Mouse (Mus musculus) forebrain, embryonic 12.5 days (tissue): ENCODE measurements around the gene Irf2bp2. TPM values are rescaled to one million over a fixed set of nuclear protein-coding genes. Genes with fewer than 3 reads are reported as not detected.

Experiments used
- ATAC-seq: fragments of 200-750 bp; cut with Nextera tagmentation; 2 replicates; pipeline ENCODE4 v1.8.0; 2017; ENCODE audit warnings: moderate TSS enrichment; ENCODE audit not compliant: low FRiP score
- H3K27ac ChIP-seq: fragments of 300-500 bp; sonication (generic); 2 replicates; pipeline ENCODE4 v1.5.1; 2016; ENCODE audit warnings: mild to moderate bottlenecking
- H3K27me3 ChIP-seq: fragments of 300-500 bp; sonication (generic); 2 replicates; pipeline ENCODE4 v1.6.1; 2016; ENCODE audit warnings: mild to moderate bottlenecking
- H3K36me3 ChIP-seq: fragments of 300-500 bp; sonication (generic); replicated peaks from 2 replicates; pipeline ENCODE4 v1.6.1; 2016; ENCODE audit warnings: mild to moderate bottlenecking
- H3K4me1 ChIP-seq: fragments of 300-500 bp; sonication (generic); 2 replicates; pipeline ENCODE4 v1.6.1; 2016
- H3K4me2 ChIP-seq: fragments of 300-500 bp; sonication (generic); 2 replicates; pipeline ENCODE4 v1.6.1; 2016; ENCODE audit warnings: mild to moderate bottlenecking, moderate library complexity
- H3K4me3 ChIP-seq: fragments of 300-500 bp; sonication (generic); replicated peaks from 2 replicates; pipeline ENCODE4 v1.5.1; 2016; ENCODE audit warnings: mild to moderate bottlenecking
- H3K9ac ChIP-seq: fragments of 300-500 bp; sonication (generic); 2 replicates; pipeline ENCODE4 v1.6.1; 2016; ENCODE audit warnings: mild to moderate bottlenecking
- H3K9me3 ChIP-seq: fragments of 300-500 bp; sonication (generic); 2 replicates; pipeline ENCODE4 v1.6.1; 2016
- WGBS: fragments of 180-500 bp; shearing (Covaris S2); methylation state at CpG from one replicate; pipeline ENCODE4 v1.1.7; 2016; 5-methylcytosine and 5-hydroxymethylcytosine counted together
- polyA plus RNA-seq: library from polyadenylated mRNA; unstranded; fragments of >200 nt; fragmentation: Nextera tagmentation; extraction: Ambion mirVana; gene quantifications from 2 replicates; pipeline ENCODE4 v1.2.1, GENCODE M21; 2016

Irf2bp2 gene
- polyA plus RNA-seq, 1 experiment from 2014 or later = 7.4 TPM

DNA sequence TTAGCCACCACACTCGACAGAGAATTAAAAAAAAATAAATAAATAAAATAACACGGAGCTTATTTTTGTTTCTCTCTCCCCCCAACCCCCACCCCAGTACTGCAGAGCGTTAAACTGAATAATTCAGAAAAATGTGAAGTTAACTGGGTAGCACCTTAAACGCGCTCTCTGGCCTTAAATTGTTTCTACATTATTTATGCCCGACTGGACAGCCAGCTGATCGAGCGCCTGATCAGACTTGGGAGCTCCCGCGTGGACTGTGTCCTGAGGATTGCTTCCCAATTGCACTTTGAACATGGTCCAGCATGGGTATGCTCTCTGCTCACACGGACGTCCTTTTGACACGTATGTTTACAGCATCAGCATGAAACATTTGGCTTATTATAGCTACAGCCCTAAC is 10.3 kb downstream of the Irf2bp2 start:
- peak overlapping the region; percentile 53 for H3K4me3 ChIP-seq
- peak; percentile 28 for ATAC-seq
- WGBS = 2% methylated on average over 13 of the region's 13 CpGs
- H3K27ac ChIP-seq = peak overlapping the region; percentile 86
- peaks cover 52% of the 10 kb centered on the region for H3K4me1 ChIP-seq
- peaks cover 4% of the 10 kb centered on the region; the same call in 1 of the 2 replicates for H3K36me3 ChIP-seq
- peak overlapping the region; percentile 71 for H3K9ac ChIP-seq
- H3K4me2 ChIP-seq = peak overlapping the region; percentile 99
- no peaks in the 10 kb centered on the region for H3K27me3 ChIP-seq
- H3K9me3 ChIP-seq = no peaks in the 10 kb centered on the region

GRCm38 (mm10) chr8:126583018-126583417 is 10.8 kb downstream of the Irf2bp2 start:
- 28% methylated on average over 2 of the region's 2 CpGs for WGBS
- peaks cover 4% of the 10 kb centered on the region; the same call in 1 of the 2 replicates for H3K36me3 ChIP-seq
- H3K9me3 ChIP-seq = no peaks in the 10 kb centered on the region
- no peak overlapping the region for H3K4me2 ChIP-seq
- H3K4me3 ChIP-seq = no peak overlapping the region
- ATAC-seq = no peak
- H3K4me1 ChIP-seq = peaks cover 49% of the 10 kb centered on the region
- no peaks in the 10 kb centered on the region for H3K27me3 ChIP-seq
- H3K9ac ChIP-seq = no peak overlapping the region
- peak overlapping the region; percentile 46; the same call in 1 of the 2 replicates for H3K27ac ChIP-seq

GRCm38 (mm10) chr8:126582509-126582908 is 11.3 kb downstream of the Irf2bp2 start:
- Histone ChIP-seq H3K36me3 (peaks cover 4% of the 10 kb centered on the region; the same call in 1 of the 2 replicates), H3K27ac (0 out of 2 replicates have a peak overlapping the region, but pooled peaks have one; percentile 46), H3K4me3 (no peak overlapping the region), H3K9me3 (no peaks in the 10 kb centered on the region), H3K27me3 (no peaks in the 10 kb centered on the region), H3K9ac (no peak overlapping the region), H3K4me1 (peaks cover 44% of the 10 kb centered on the region), H3K4me2 (no peak overlapping the region)
- WGBS = 34% methylated on average over 6 of the region's 6 CpGs
- no peak for ATAC-seq

DNA sequence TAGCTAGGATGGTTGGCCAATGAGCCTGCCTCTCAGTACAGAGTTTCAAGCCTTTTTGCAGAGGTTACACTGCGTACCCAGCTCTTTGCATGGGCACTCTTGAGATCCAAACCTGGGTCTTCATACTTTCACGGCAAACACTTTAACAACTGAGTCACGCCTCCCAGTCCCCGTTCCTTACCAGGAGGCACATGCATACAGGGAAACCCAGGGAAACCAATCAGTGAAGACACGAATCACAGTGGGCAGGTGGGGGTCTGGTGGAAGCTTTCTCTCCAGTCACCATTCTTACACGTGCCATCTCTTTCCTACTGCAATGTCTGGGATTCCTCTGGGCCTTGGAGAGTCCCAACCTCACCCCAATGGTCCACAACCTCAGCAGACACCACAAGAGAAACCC is 12.1 kb downstream of the Irf2bp2 start:
- H3K4me3 ChIP-seq = no peak overlapping the region
- WGBS = 90% methylated on average over 6 of the region's 6 CpGs
- H3K4me2 ChIP-seq = no peak overlapping the region
- no peak for ATAC-seq
- peaks cover 3% of the 10 kb centered on the region; the same call in 1 of the 2 replicates for H3K36me3 ChIP-seq
- no peaks in the 10 kb centered on the region for H3K27me3 ChIP-seq
- H3K9me3 ChIP-seq = no peaks in the 10 kb centered on the region
- H3K9ac ChIP-seq = no peak overlapping the region
- peaks cover 37% of the 10 kb centered on the region for H3K4me1 ChIP-seq
- no peak overlapping the region for H3K27ac ChIP-seq

- WGBS = 94% methylated on average over 4 of the region's 4 CpGs
- no peaks in the 10 kb centered on the region for H3K9me3 ChIP-seq
- no peak overlapping the region for H3K9ac ChIP-seq
- H3K27ac ChIP-seq = no peak overlapping the region
- H3K4me3 ChIP-seq = no peak overlapping the region
- no peaks in the 10 kb centered on the region for H3K36me3 ChIP-seq
- H3K4me2 ChIP-seq = no peak overlapping the region
- no peak for ATAC-seq
- H3K27me3 ChIP-seq = no peaks in the 10 kb centered on the region
- peaks cover 33% of the 10 kb centered on the region for H3K4me1 ChIP-seq
These were observed 13.0 kb downstream of the Irf2bp2 start for GRCm38 (mm10) chr8:126580826-126581225.

GRCm38 (mm10) chr8:126580086-126580485 is 13.7 kb downstream of the Irf2bp2 start:
- ATAC-seq = no peak
- peaks cover 26% of the 10 kb centered on the region for H3K4me1 ChIP-seq
- H3K36me3 ChIP-seq = no peaks in the 10 kb centered on the region
- 97% methylated on average over 1 of the region's 1 CpGs for WGBS
- H3K4me2 ChIP-seq = no peak overlapping the region
- no peak overlapping the region for H3K9ac ChIP-seq
- no peak overlapping the region for H3K27ac ChIP-seq
- H3K27me3 ChIP-seq = no peaks in the 10 kb centered on the region
- H3K4me3 ChIP-seq = no peak overlapping the region
- no peaks in the 10 kb centered on the region for H3K9me3 ChIP-seq

DNA sequence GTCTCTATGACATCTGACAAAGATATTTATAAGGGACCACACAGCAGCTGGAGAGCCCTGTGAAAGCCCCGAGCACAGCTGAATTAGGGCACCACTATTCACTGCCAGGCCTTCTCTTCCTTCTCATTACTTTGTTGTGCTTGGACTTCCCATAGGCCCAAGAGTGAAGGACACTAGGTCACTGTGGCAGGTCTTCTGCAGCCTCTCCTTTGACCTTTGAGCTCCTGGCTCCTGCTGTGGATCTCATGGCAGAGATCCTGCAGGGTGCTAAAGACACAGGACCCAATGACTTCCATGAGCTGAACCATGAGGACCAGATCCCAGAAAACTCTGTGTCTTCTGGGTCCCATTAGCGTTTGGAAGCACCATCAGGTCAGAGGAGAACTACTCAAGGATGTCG is 15.1 kb downstream of the Irf2bp2 start:
- WGBS = 89% methylated on average over 3 of the region's 3 CpGs
- Histone ChIP-seq H3K27ac (no peak overlapping the region), H3K27me3 (no peaks in the 10 kb centered on the region), H3K36me3 (no peaks in the 10 kb centered on the region), H3K4me3 (no peak overlapping the region), H3K9ac (no peak overlapping the region), H3K4me2 (no peak overlapping the region), H3K4me1 (peaks cover 12% of the 10 kb centered on the region), H3K9me3 (no peaks in the 10 kb centered on the region)
- no peak for ATAC-seq

DNA sequence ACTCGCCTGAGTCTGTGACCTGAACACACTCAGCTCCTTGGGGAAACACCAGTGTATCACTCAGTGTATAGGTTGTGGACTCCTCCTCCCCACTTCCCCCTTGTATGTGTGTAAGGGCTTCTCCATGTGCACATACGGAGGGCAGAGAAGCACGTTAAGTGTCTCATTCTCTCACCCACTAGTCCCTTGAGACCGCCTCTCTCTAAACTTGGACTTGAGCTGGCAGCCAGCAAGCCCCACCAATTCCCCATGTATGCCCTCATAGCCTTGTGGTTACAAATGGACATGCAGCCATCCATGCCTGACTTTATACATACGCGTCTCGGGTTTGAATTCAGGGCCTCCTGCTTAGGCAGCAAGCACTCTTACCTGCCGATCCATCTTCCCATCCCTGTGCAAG is 16.9 kb downstream of the Irf2bp2 start:
- Histone ChIP-seq H3K36me3 (no peaks in the 10 kb centered on the region), H3K9ac (no peak overlapping the region), H3K27ac (no peak overlapping the region), H3K4me2 (no peak overlapping the region), H3K27me3 (no peaks in the 10 kb centered on the region), H3K4me3 (no peak overlapping the region), H3K4me1 (no peaks in the 10 kb centered on the region), H3K9me3 (no peaks in the 10 kb centered on the region)
- ATAC-seq = no peak
- 90% methylated on average over 8 of the region's 8 CpGs for WGBS

GRCm38 (mm10) chr8:126576086-126576485 is 17.7 kb downstream of the Irf2bp2 start:
- no peaks in the 10 kb centered on the region for H3K36me3 ChIP-seq
- H3K9ac ChIP-seq = no peak overlapping the region
- no peaks in the 10 kb centered on the region for H3K4me1 ChIP-seq
- no peaks in the 10 kb centered on the region for H3K9me3 ChIP-seq
- ATAC-seq = no peak
- no peaks in the 10 kb centered on the region for H3K27me3 ChIP-seq
- no peak overlapping the region for H3K4me2 ChIP-seq
- no peak overlapping the region for H3K4me3 ChIP-seq
- no peak overlapping the region for H3K27ac ChIP-seq

DNA sequence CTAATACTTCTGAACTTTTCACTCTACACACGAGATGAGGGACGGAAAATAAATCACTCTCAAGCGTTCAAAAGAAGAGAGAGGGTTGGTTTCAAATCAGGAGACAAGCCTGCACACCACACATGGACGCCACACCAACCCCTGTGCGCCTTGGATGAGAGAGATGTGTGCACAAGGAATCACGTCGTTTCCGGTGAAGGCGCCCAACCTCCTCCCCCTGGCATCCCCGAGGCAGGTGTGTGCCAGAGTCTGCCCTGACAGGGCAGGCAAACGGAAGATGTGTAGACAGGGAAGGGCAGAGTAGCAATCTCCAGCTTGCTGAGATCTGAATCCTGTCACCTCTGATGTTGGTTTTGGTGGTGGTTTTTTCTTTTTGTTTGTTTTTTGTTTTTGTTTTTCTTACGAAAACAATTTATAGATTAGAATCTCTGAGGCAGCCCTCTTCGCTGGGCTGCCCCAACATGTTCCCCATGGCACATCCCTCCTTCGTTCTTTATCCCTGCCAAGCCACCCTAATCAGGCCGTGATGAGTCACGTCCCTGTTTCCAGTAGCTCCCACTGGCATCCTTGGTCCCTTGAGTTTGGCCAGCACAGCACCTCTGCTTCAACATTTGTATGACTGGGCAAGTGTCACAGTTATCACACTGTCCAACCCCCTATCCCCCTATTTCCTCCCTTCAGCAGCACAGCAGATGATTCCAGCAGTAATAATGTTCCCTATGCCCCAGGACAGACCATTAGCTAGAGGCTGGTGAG is 18.7 kb downstream of the Irf2bp2 start:
- H3K4me3 ChIP-seq = no peak overlapping the region
- H3K9ac ChIP-seq = no peak overlapping the region
- H3K36me3 ChIP-seq = no peaks in the 10 kb centered on the region
- ATAC-seq = no peak
- H3K4me1 ChIP-seq = peaks cover 6% of the 10 kb centered on the region
- no peaks in the 10 kb centered on the region for H3K9me3 ChIP-seq
- WGBS = 90% methylated on average over 16 of the region's 16 CpGs
- H3K4me2 ChIP-seq = no peak overlapping the region
- no peak overlapping the region for H3K27ac ChIP-seq
- no peaks in the 10 kb centered on the region for H3K27me3 ChIP-seq

- Histone ChIP-seq H3K9me3 (no peaks in the 10 kb centered on the region), H3K27me3 (no peaks in the 10 kb centered on the region), H3K4me3 (no peak overlapping the region), H3K36me3 (no peaks in the 10 kb centered on the region), H3K4me1 (peaks cover 13% of the 10 kb centered on the region), H3K4me2 (no peak overlapping the region), H3K27ac (no peak overlapping the region), H3K9ac (no peak overlapping the region)
- WGBS = 88% methylated on average over 4 of the region's 4 CpGs
- no peak for ATAC-seq
These were observed 19.9 kb downstream of the Irf2bp2 start for GRCm38 (mm10) chr8:126573878-126574277.

DNA sequence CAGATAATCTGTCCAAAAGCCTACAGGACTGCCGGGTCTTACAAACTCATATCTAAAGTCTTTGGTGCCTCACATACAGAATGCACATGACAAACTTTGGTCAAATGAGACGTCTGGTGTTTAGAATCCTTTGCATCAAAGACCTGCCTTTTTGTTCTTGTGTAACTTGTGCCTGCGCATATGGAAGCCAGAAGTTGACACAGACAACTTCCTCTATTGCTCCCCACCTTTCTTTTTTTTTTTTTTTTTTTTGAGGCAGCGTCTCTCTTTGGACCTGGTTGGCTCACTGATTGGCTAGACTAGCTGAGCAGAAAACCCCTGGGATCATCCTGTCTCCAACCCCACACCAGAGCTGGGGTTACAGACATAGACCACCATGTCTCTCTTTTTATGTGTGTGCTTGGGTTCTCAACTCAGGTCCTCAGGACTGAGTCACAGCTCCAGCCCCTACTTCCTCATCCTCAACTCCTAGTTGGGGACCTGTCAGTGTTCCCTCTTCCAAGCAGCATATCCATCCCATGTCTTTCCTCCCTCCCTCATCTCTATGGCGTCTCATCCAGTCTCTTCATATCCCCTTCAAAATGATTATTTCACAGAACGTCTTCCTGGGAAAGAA is 20.6 kb downstream of the Irf2bp2 start:
- Histone ChIP-seq H3K9me3 (no peaks in the 10 kb centered on the region), H3K27me3 (no peaks in the 10 kb centered on the region), H3K4me1 (peaks cover 13% of the 10 kb centered on the region), H3K9ac (no peak overlapping the region), H3K4me2 (no peak overlapping the region), H3K4me3 (no peak overlapping the region), H3K36me3 (no peaks in the 10 kb centered on the region), H3K27ac (no peak overlapping the region)
- ATAC-seq = no peak
- WGBS = 91% methylated on average over 6 of the region's 6 CpGs
